Mouse (Mus musculus) limb, embryonic 13.5 days (tissue): ENCODE results near the gene 1700025G04Rik. TPM values are rescaled to one million over a fixed set of nuclear protein-coding genes. Genes with fewer than 3 reads are reported as not detected.
A peak's percentile ranks its signal among the peaks of the same experiment; 100 is the strongest.

Experiments
- ATAC-seq: fragments of 200-750 bp; cut with Nextera tagmentation; 2 replicates; pipeline ENCODE4 v1.8.0; 2017; ENCODE audit warnings: low read depth, moderate number of reproducible peaks, moderate TSS enrichment; ENCODE audit not compliant: low FRiP score
- H3K27ac ChIP-seq: fragments of 300-500 bp; sonication (generic); 2 replicates; pipeline ENCODE4 v1.5.1; 2015; ENCODE audit warnings: inconsistent platforms, mild to moderate bottlenecking, moderate library complexity
- H3K27me3 ChIP-seq: fragments of 300-500 bp; sonication (generic); 2 replicates; pipeline ENCODE4 v1.6.1; 2015; ENCODE audit warnings: mild to moderate bottlenecking, inconsistent platforms
- H3K36me3 ChIP-seq: fragments of 300-500 bp; sonication (generic); 2 replicates; pipeline ENCODE4 v1.6.1; 2015; ENCODE audit warnings: inconsistent platforms, mild to moderate bottlenecking, moderate library complexity
- H3K4me1 ChIP-seq: fragments of 300-500 bp; sonication (generic); 2 replicates; pipeline ENCODE4 v1.6.1; 2015; ENCODE audit warnings: inconsistent platforms
- H3K4me2 ChIP-seq: fragments of 300-500 bp; sonication (generic); replicated peaks from 2 replicates; pipeline ENCODE4 v1.6.1; 2015; ENCODE audit warnings: inconsistent platforms, mild to moderate bottlenecking, moderate library complexity
- H3K4me3 ChIP-seq: fragments of 300-500 bp; sonication (generic); 2 replicates; pipeline ENCODE4 v1.5.1; 2015; ENCODE audit warnings: moderate library complexity, mild to moderate bottlenecking, inconsistent platforms
- H3K9ac ChIP-seq: fragments of 300-500 bp; sonication (generic); 2 replicates; pipeline ENCODE4 v1.6.1; 2015; ENCODE audit warnings: mild to moderate bottlenecking, inconsistent platforms
- H3K9me3 ChIP-seq: fragments of 300-500 bp; sonication (generic); 2 replicates; pipeline ENCODE4 v1.6.1; 2016; ENCODE audit warnings: inconsistent platforms
- WGBS: fragments of 180-500 bp; shearing (Covaris S2); methylation state at CpG from one replicate; pipeline ENCODE4 v1.1.7; 2015; 5-methylcytosine and 5-hydroxymethylcytosine counted together
- polyA plus RNA-seq: library from polyadenylated mRNA; unstranded; fragments of >200 nt; fragmentation: Nextera tagmentation; extraction: Ambion mirVana; gene quantifications from 2 replicates; pipeline ENCODE4 v1.2.1, GENCODE M21; 2015

The 1700025G04Rik gene
- polyA plus RNA-seq, 1 experiment from 2014 or later = 28.3 TPM

GRCm38 (mm10) chr1:151880731-151881130 is 209.2 kb downstream of the 1700025G04Rik start:
- 73% methylated on average over 5 of the region's 5 CpGs for WGBS
- H3K27ac ChIP-seq = no peak overlapping the region
- H3K36me3 ChIP-seq = no peaks in the 10 kb centered on the region
- no peaks in the 10 kb centered on the region for H3K9me3 ChIP-seq
- no peak overlapping the region for H3K4me2 ChIP-seq
- H3K4me3 ChIP-seq = no peak overlapping the region
- no peak overlapping the region for H3K9ac ChIP-seq
- no peaks in the 10 kb centered on the region for H3K27me3 ChIP-seq
- no peak for ATAC-seq
- peaks cover 24% of the 10 kb centered on the region for H3K4me1 ChIP-seq

DNA sequence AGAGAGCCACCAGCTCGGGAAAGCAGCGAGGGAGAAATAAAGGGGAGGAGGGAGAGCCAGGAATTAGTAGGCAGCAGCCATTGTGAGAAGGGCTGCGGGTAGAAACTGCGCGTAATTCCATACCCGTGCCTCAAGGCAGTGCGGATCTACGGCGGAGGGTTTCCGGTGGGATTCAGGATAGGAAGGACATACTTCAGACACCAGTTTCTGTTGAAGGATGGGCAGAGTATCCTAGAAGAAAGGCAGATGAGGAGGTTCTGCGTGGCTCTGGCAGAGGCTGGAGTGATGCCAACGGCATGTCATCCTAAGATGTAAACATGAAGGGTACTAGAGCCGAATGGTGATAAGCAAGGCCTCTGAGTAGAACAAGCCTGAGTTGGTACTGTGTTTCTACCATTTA is 210.0 kb downstream of the 1700025G04Rik start:
- H3K9me3 ChIP-seq = no peaks in the 10 kb centered on the region
- H3K36me3 ChIP-seq = no peaks in the 10 kb centered on the region
- no peak overlapping the region for H3K9ac ChIP-seq
- no peaks in the 10 kb centered on the region for H3K27me3 ChIP-seq
- no peak overlapping the region for H3K4me2 ChIP-seq
- H3K4me3 ChIP-seq = no peak overlapping the region
- H3K4me1 ChIP-seq = peaks cover 18% of the 10 kb centered on the region
- ATAC-seq = no peak
- WGBS = 88% methylated on average over 13 of the region's 13 CpGs
- no peak overlapping the region; the same call in 1 of the 2 replicates for H3K27ac ChIP-seq

DNA sequence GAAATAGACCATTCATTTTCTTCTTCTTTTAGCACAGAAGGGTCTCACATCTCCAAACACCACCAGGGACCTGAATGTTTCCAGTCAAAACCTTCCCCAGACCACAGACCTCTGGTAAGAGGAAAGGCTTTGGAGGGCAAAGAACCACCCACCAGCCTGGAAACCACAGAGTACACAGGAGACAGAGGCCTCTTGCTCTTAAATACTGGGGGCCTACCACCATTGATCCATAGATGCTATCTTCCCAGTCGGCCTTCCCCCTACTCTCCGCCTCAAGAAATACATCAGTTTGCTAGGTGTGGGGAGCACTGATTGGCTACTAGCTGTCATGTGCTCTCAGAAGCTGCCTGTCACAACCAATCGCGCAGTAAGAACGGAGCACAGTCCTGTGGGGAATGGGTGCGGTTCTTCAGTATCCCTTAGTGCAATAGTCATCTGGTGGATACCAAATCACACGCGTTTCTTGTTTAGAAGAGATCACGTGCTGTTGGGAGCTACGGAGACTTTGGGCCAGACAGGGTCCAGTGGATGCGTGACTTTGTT is 210.5 kb downstream of the 1700025G04Rik start:
- Histone ChIP-seq H3K4me1 (peaks cover 13% of the 10 kb centered on the region), H3K9me3 (no peaks in the 10 kb centered on the region), H3K27me3 (no peaks in the 10 kb centered on the region), H3K9ac (no peak overlapping the region), H3K4me3 (no peak overlapping the region), H3K36me3 (no peaks in the 10 kb centered on the region), H3K27ac (peak overlapping the region; percentile 58; the same call in 1 of the 2 replicates), H3K4me2 (no peak overlapping the region)
- 76% methylated on average over 11 of the region's 11 CpGs for WGBS
- peak; percentile 60; the same call in 1 of the 2 replicates for ATAC-seq

- Histone ChIP-seq H3K27ac (peak overlapping the region; percentile 58; the same call in 1 of the 2 replicates), H3K4me2 (no peak overlapping the region), H3K27me3 (no peaks in the 10 kb centered on the region), H3K4me1 (peaks cover 5% of the 10 kb centered on the region; the same call in 1 of the 2 replicates), H3K9ac (no peak overlapping the region), H3K9me3 (no peaks in the 10 kb centered on the region), H3K4me3 (no peak overlapping the region), H3K36me3 (no peaks in the 10 kb centered on the region)
- 43% methylated on average over 4 of the region's 4 CpGs for WGBS
- no peak for ATAC-seq
Observed at GRCm38 (mm10) chr1:151878411-151878810, 211.5 kb downstream of the 1700025G04Rik start.

DNA sequence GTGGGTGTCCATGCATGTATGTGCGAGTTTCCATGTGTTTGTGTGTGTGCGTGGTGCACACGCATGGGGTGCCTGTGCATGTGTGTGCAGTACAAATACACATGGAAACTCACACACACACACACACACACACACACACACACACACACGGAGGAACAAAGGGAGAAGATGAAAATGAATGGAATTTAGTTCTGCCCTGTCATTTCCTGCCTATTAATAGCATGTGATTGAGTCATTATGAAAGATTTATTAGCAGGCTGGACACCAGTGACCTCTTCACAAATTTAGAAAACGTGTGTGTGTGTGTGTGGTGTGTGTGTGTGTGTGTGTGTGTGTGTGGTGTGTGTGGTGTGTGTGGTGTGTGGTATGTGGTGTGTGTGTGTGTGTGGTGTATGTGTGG is 217.0 kb downstream of the 1700025G04Rik start:
- Histone ChIP-seq H3K27me3 (no peaks in the 10 kb centered on the region), H3K36me3 (no peaks in the 10 kb centered on the region), H3K9ac (no peak overlapping the region), H3K27ac (no peak overlapping the region), H3K4me3 (no peak overlapping the region), H3K4me1 (peaks cover 5% of the 10 kb centered on the region; the same call in 1 of the 2 replicates), H3K4me2 (no peak overlapping the region), H3K9me3 (no peaks in the 10 kb centered on the region)
- no peak for ATAC-seq
- 70% methylated on average over 5 of the region's 5 CpGs for WGBS

DNA sequence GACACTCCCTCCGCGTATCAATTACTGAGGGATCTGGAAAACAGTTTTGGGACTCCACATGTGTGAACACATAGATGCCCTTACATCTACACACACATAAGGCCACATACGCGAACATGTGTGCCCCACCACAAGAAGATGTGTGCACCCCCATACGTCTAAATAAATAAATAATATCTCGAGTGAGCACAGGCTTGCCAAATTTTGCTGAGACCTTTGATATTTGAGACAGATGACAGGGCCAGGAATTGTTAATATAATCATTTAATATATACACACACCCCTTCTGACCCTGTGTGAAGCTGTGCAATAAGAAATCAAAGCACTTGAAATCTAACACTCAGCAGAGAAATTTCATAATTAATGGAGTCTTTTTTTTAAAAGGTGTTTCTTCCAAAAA is 225.6 kb downstream of the 1700025G04Rik start:
- Histone ChIP-seq H3K4me2 (no peak overlapping the region), H3K27ac (no peak overlapping the region), H3K9ac (no peak overlapping the region), H3K27me3 (no peaks in the 10 kb centered on the region), H3K4me3 (no peak overlapping the region), H3K4me1 (peaks cover 5% of the 10 kb centered on the region), H3K36me3 (no peaks in the 10 kb centered on the region), H3K9me3 (no peaks in the 10 kb centered on the region)
- 91% methylated on average over 6 of the region's 6 CpGs for WGBS
- ATAC-seq = no peak

DNA sequence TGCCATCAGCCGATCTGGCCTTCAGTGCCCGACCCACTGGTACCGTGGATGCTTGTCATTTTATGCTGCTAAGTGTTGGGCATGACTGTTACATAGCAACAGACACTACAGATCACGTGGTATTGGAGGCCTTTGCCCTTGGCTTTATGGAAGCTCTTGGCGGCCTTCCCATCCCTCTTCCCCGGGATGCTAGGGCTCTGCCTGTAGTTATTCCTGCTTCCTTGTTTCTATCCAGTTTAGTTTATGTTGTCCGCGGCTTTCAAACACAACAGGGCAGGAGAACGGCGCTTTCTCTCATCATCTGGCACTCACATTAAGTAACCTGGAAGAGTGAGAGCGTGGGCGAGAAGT is 226.2 kb downstream of the 1700025G04Rik start:
- no peak for ATAC-seq
- 88% methylated on average over 12 of the region's 12 CpGs for WGBS
- Histone ChIP-seq H3K27me3 (no peaks in the 10 kb centered on the region), H3K36me3 (no peaks in the 10 kb centered on the region), H3K27ac (no peak overlapping the region), H3K4me2 (no peak overlapping the region), H3K9me3 (no peaks in the 10 kb centered on the region), H3K4me3 (no peak overlapping the region), H3K9ac (no peak overlapping the region), H3K4me1 (peaks cover 5% of the 10 kb centered on the region)

DNA sequence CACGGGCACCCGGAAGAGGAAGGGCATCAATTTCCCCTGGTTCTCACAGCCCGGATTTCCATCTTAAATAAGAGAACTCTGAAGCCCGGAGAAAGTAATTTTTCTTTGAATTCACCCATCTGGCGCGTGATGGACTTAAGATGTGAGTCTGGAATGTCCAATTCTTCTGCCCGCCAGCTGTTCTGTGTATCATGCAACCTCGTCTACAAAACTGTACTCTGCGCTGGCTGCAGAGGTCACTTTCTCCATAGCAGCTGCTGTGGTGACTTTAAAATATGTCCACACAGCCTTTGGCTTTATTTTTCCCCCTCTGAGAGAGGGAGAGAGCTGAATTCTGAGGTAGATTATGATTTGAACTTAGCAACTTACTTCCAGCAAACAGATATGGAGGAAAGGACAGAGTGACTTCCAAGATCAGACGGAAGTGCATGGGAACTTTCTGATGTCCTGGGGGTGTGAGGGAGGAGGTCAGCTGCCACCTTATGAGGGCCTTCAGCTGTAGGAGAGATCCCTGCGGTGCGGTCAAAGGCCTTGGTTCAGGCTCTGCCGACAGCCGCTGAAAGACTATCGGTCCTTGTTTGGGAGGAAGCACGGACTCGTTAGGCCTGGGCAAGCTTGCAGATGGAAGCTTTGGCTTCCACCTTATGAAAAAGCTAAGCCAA is 226.7 kb downstream of the 1700025G04Rik start:
- WGBS = 78% methylated on average over 17 of the region's 17 CpGs
- no peak overlapping the region for H3K27ac ChIP-seq

GRCm38 (mm10) chr1:151862109-151862508 is 227.8 kb downstream of the 1700025G04Rik start:
- Histone ChIP-seq H3K4me2 (no peak overlapping the region), H3K4me3 (no peak overlapping the region), H3K36me3 (no peaks in the 10 kb centered on the region), H3K27me3 (no peaks in the 10 kb centered on the region), H3K9me3 (no peaks in the 10 kb centered on the region), H3K27ac (no peak overlapping the region), H3K9ac (no peak overlapping the region), H3K4me1 (peaks cover 5% of the 10 kb centered on the region)
- WGBS = 80% methylated on average over 8 of the region's 8 CpGs
- ATAC-seq = no peak

More for the DNA sequence above, 226.7 kb downstream of the 1700025G04Rik start:
- Histone ChIP-seq H3K9me3 (no peaks in the 10 kb centered on the region), H3K27me3 (no peaks in the 10 kb centered on the region), H3K4me3 (no peak overlapping the region), H3K36me3 (no peaks in the 10 kb centered on the region), H3K4me1 (peaks cover 5% of the 10 kb centered on the region), H3K9ac (no peak overlapping the region), H3K4me2 (no peak overlapping the region)
- ATAC-seq = no peak

- Histone ChIP-seq H3K9ac (no peak overlapping the region), H3K36me3 (no peaks in the 10 kb centered on the region), H3K4me1 (peaks cover 5% of the 10 kb centered on the region), H3K4me3 (no peak overlapping the region), H3K4me2 (no peak overlapping the region), H3K27ac (no peak overlapping the region), H3K9me3 (no peaks in the 10 kb centered on the region), H3K27me3 (no peaks in the 10 kb centered on the region)
- ATAC-seq = no peak
- 69% methylated on average over 20 of the region's 20 CpGs for WGBS
Observed at GRCm38 (mm10) chr1:151861334-151861995, 228.5 kb downstream of the 1700025G04Rik start.

DNA sequence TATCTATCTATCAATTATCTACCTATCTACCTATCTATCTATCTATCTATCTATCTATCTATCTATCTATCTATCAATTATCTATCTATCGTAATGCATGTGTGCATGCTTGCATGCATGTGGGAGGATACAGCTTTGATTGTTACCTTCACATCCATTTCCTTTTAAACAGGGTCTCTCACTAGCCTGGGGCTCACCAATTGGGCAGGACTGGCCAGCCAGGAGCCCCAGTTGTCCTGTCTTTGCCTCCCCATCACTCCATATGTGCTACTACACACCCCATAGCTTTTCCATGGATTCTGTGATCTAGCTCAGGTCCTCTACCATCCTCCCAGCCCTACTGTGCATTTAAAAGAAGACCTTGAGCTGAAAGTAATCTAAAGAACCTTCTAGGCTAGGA is 231.5 kb downstream of the 1700025G04Rik start:
- ATAC-seq = no peak
- H3K9me3 ChIP-seq = no peaks in the 10 kb centered on the region
- no peak overlapping the region for H3K27ac ChIP-seq
- H3K4me3 ChIP-seq = no peak overlapping the region
- H3K9ac ChIP-seq = no peak overlapping the region
- H3K27me3 ChIP-seq = no peaks in the 10 kb centered on the region
- WGBS = 96% methylated on average over 1 of the region's 1 CpGs
- H3K36me3 ChIP-seq = no peaks in the 10 kb centered on the region
- peaks cover 5% of the 10 kb centered on the region; the same call in 1 of the 2 replicates for H3K4me1 ChIP-seq
- H3K4me2 ChIP-seq = no peak overlapping the region

- Histone ChIP-seq H3K9me3 (no peaks in the 10 kb centered on the region), H3K9ac (no peak overlapping the region), H3K4me2 (no peak overlapping the region), H3K4me1 (peaks cover 5% of the 10 kb centered on the region; the same call in 1 of the 2 replicates), H3K27ac (no peak overlapping the region), H3K36me3 (no peaks in the 10 kb centered on the region), H3K27me3 (no peaks in the 10 kb centered on the region), H3K4me3 (no peak overlapping the region)
- WGBS = 55% methylated on average over 1 of the region's 1 CpGs
- ATAC-seq = no peak
Observed at GRCm38 (mm10) chr1:151855561-151855960, 234.4 kb downstream of the 1700025G04Rik start.
